Mouse (Mus musculus): ENCODE data around the gene Rfc4.

Rfc4 gene

GRCm38 (mm10) chr16:23135421-23136149, 8.0 kb upstream of the Rfc4 start:
- 24% methylated on average over 11 of the region's 11 CpGs for WGBS

GRCm38 (mm10) chr16:23132336-23132735, 4.8 kb upstream of the Rfc4 start:
- 100% methylated on average over 1 of the region's 1 CpGs for WGBS

- WGBS = 93% methylated on average over 3 of the region's 3 CpGs
Measured at GRCm38 (mm10) chr16:23130303-23130702, 2.8 kb upstream of the Rfc4 start.

GRCm38 (mm10) chr16:23127311-23127672, 245 bp downstream of the Rfc4 start:
- WGBS = 0% methylated on average over 4 of the region's 4 CpGs

- 92% methylated on average over 4 of the region's 4 CpGs for WGBS
Measured at GRCm38 (mm10) chr16:23124398-23124797, 3.1 kb downstream of the Rfc4 start.

- 94% methylated on average over 4 of the region's 4 CpGs for WGBS
Measured at GRCm38 (mm10) chr16:23123104-23123503, 4.4 kb downstream of the Rfc4 start.

- WGBS = 94% methylated on average over 3 of the region's 3 CpGs
Measured at GRCm38 (mm10) chr16:23122446-23122845, 5.1 kb downstream of the Rfc4 start.

GRCm38 (mm10) chr16:23117173-23117572, 10.4 kb downstream of the Rfc4 start:
- WGBS = 59% methylated on average over 4 of the region's 4 CpGs

GRCm38 (mm10) chr16:23115486-23115885, 12.1 kb downstream of the Rfc4 start:
- 56% methylated on average over 3 of the region's 3 CpGs for WGBS

- 50% methylated on average over 5 of the region's 5 CpGs for WGBS
Measured at GRCm38 (mm10) chr16:23114339-23115171, 13.0 kb downstream of the Rfc4 start.

- 18% methylated on average over 9 of the region's 9 CpGs for WGBS
Measured at GRCm38 (mm10) chr16:23112861-23113435, 14.6 kb downstream of the Rfc4 start.

GRCm38 (mm10) chr16:23112348-23112747, 15.2 kb downstream of the Rfc4 start:
- 49% methylated on average over 12 of the region's 12 CpGs for WGBS

- WGBS = 11% methylated on average over 5 of the region's 5 CpGs
Measured at GRCm38 (mm10) chr16:23109350-23110280, 17.9 kb downstream of the Rfc4 start.

- 3% methylated on average over 5 of the region's 5 CpGs for WGBS
Measured at GRCm38 (mm10) chr16:23108943-23109342, 18.6 kb downstream of the Rfc4 start.

GRCm38 (mm10) chr16:23107946-23108759, 19.4 kb downstream of the Rfc4 start:
- under 1% methylated on average over 52 of the region's 52 CpGs for WGBS

GRCm38 (mm10) chr16:23107231-23107942, 20.1 kb downstream of the Rfc4 start, which contains the start of gene Eif4a2:
Eif4a2 (plus strand) TSS chr16:23107444.
- WGBS = under 1% methylated on average over 71 of the region's 71 CpGs

GRCm38 (mm10) chr16:23106121-23106520, 21.4 kb downstream of the Rfc4 start:
- 72% methylated on average over 7 of the region's 7 CpGs for WGBS

- WGBS = 72% methylated on average over 2 of the region's 2 CpGs
Measured at GRCm38 (mm10) chr16:23103841-23104240, 23.7 kb downstream of the Rfc4 start.

- 42% methylated on average over 17 of the region's 17 CpGs for WGBS
Measured at GRCm38 (mm10) chr16:23103038-23103745, 24.3 kb downstream of the Rfc4 start.
